Mouse (Mus musculus) kidney, postnatal 4 days (tissue): ENCODE measurements around the gene Camkk2.

Experiments used
- DNase-seq, 2 experiments: peaks; one replicate each; pipeline ENCODE4 v3.0.0; 2021; ENCODE audit warnings: mixed read lengths in 2 of 2

The Camkk2 gene

DNA sequence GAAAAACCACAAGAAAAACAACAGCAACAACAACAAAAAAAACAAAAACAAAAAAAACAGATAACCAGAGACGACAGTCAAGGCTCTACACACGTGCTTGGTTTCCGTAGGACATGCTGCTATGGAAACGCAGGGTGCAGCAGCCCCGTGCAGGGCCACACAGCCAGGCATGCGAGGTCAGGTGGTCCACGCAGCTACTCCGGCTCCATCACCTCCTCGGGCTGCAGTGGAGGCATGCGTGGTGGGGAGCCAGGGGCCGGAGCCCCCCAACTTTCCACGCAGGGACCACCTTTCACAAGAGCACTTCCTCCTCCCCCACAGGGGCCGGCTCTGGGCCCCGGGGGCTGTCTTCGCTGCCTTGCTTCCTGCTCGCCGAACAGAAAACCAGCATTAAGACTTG is 45.3 kb downstream of the Camkk2 start:
- DNase-seq = peak in 1 of 2 experiments; percentile 27

DNA sequence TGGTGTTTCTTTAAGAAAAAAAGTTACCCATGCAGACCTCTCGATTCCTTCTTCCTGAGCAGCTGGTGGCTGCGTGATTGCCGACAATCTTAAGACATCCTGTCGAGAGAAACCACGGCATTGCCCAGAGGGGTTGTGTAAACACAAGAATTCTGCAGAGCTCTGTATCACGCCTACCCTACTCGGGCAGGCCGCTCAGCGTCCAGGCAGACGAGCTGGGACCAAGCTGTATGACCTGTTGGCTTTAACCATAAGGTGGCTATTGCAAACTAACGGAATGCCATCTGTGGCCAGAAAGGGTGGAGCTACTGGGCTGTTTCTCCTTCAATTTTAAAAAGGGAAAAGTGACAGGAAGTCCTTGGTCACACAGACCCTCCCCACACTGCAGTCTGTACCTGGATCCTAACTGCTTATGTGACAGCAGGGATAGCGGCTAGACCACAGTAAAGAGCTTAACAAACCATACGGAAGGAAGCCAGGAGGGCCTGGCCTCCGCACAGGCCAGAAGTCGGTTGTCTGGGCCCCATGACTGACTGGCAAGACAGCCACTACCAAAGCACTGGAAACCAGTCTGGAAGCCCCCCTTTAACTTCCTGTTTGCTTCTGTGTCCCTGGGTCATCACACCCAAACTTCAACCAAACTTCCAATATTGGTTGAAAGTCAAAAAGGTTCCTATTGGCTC is 47.1 kb downstream of the Camkk2 start:
- DNase-seq = peak; percentile 49 to 63

DNA sequence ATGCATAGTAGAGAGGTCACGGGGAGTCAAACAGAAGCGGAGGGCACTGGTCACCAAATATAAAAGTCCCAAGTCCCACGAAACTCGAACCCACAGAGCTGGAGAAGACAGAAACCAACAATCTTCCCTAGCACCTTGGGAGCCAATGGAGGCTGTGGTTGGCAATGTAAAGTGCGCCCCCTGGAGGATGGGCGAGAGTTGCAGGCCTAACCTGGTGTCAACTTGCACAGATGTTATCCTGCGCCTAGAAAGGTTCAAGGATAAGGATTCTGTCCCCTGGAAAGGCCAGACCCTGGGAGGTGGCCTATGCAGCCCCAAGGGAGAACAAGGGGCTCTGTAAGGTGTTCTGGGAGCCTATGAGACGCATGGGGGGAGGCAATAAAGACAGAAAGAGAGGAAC is 47.9 kb downstream of the Camkk2 start:
- peak; percentile 74 to 78 for DNase-seq

DNA sequence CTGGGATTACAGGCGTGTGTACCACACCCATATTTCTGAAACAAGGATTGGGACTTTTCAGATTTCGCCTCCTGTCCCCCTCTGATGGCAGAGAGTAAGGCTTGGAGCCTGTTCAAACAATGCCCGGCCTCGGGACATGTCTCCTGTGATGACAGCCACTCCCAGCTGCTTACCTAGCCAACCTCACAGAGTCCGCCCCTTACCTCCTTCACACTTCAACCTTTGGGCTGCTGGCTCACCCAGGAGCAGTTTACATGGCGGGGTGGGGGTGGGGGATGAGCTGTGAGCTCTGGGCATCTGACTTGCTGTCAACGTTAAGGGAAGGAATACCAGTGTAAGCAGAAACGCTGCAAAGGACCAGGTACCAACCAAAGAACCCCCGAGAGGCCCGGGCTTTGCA is 48.4 kb downstream of the Camkk2 start:
- no peak for DNase-seq

DNA sequence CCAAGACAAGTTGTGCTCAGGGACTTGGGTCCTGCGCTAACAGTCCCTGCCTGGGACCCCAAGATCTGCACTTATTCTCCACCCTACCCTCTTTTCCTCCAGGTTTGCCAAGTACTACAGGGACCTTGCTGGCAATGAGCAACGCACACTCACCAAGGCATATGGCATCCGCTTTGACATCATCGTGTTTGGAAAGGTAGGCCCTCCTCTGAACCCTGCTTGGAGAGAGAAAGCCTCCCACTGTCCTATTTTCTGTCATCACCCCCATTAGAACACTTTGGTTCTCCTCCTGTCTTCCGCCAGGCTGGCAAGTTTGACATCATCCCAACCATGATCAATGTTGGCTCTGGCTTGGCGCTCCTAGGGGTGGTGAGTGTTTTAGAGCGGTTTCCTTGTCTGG is 52.1 kb downstream of the Camkk2 start:
- DNase-seq = no peak

DNA sequence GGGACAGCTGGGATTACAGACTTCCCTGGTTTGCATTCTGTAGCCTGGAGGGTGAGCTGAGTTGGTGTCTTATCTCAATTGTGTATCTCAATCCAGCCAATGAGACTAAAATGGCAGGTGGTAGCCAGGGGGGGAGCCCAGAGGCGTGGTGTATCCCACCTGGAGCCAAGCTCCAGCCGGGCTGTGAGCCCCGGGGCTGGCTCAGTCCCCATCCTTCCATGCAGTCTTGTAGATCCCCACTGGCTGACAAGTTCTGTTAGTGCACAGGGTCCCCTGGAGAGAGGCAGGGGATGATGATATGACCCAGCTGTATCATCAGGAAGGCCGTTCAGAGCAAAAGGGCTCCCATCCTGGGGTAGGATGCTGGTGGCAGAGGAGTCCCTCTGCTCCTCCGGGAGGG is 52.6 kb downstream of the Camkk2 start:
- DNase-seq = no peak

DNA sequence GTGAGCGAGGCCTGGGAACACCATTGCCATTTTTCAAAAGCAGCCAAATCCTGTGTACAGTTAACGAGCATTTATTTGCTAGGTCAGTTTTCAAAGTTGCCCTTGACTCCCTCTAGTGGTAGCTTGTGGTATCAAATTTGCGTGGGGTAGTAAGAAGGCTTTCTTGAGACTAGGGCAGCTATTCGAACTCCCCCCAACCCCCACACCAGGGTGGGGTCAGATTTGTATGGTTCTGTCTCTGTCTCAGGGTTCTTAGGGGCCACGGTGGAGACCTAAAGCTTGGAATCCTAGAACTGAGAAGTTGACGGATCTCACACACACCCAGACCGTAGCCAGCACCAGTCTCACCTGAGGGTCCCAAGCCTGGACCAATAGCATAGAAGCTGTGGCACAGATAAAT is 53.1 kb downstream of the Camkk2 start:
- peak; percentile 60 to 72 for DNase-seq

DNA sequence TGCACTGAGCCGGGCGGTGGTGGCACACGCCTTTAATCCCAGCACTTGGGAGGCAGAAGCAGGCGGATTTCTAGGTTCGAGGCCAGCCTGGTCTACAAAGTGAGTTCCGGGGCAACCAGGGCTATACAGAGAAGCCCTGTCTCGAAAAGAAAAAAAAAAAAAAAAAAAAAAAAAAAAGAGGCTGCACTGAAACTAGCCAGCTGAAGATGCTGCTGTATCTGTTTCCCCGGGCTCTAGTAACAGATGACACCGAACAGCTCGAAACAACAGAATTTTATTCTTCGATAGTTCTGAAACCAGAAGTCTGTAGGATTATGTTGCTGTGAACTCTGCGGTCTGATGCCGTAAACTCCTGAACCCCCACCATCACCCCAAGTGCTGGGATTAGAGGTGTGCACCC is 53.8 kb downstream of the Camkk2 start:
- no peak for DNase-seq

DNA sequence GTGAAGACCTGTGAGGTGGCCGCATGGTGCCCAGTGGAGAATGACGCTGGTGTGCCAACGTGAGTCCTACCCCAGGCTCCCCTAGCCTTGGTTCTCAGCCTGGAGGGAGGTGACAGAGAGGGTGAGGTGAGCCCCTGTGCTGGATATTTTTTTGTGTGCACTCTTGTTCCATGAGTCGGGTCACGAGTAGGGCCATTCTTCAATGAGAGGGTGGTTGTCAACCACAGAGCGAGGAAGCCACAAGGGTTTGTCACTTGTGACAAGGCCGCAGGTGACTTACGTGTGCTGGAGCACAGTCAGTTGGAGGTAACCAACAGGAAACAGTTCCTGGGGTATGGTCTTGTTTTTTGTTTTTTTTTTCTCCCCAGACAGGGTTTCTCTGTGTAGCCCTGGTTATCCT is 60.0 kb downstream of the Camkk2 start:
- no peak for DNase-seq

DNA sequence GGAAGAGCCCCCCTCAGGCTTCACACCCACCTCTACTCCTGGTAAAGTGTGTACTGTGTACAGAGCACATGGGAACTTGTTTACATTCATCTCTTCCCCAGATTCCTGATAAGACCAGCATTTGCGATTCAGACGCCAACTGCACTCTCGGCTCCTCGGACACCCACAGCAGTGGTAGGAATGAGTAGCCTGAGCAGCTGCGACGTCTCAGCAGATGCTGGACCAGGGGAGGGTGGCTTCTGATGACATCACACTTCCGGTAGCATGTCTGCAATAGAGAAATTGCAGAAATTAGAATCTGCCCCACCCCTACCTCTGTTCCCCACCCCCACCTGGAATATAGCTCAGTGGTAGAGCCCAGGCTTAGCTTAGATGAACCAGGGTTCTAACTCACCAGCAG is 60.8 kb downstream of the Camkk2 start:
- DNase-seq = peak; percentile 58 to 67

DNA sequence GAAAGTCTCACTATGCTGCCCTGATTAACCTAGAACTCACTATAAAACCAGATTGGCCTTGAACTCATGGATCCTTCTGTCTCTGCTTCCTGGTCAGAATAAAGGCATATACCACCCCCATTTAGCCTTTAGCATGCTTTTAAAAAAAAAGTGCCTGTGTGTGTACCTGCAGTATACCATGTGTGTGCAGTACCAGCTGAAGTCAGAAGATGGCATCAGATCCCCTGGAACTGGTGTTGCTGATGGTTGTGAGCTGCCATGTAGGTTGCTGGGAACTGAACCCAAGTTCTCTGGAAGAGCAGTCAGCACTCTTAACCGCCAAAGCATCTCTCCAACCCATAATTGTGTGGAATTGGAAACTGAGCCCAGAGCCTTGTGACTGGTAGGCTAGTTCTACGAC is 62.4 kb downstream of the Camkk2 start:
- DNase-seq = no peak

DNA sequence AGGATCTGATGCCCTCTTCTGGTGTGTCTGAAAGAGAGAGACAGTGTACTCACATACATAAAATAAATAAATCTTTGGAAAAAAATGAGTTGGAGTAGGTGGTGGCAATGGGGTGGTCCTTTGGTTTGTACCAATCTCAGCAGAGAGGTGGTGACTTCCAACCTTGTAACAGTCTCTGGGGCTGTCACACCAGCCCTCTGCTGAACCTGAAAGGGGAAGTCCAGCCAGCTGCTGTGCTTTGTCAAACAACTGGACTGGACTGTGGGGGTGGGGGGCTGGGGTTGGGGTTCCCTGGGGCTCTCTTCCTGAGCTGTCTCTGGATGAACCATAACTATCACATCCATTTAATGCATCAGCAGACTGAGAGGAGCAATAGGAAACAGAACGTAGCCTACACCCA is 63.5 kb downstream of the Camkk2 start:
- DNase-seq = no peak

DNA sequence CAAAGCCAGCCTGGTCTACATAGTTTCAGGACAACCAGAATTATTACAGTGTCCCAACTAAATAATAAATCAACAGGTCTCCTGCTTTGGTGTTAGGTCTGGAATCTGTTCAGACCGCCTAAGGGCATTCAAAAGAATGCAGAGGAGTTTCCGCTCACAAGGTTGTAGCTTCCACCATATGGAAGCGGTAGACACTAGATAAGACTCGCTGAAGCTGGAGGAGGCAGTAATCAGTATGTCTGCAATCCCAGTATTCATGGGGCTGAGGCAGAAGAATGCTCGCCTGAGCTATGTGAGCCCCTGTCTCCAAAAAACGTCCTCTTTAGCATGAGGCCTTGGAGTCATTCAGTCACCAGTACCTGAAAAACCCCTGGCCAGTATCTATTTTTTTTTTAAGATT is 70.4 kb downstream of the Camkk2 start:
- DNase-seq = no peak

DNA sequence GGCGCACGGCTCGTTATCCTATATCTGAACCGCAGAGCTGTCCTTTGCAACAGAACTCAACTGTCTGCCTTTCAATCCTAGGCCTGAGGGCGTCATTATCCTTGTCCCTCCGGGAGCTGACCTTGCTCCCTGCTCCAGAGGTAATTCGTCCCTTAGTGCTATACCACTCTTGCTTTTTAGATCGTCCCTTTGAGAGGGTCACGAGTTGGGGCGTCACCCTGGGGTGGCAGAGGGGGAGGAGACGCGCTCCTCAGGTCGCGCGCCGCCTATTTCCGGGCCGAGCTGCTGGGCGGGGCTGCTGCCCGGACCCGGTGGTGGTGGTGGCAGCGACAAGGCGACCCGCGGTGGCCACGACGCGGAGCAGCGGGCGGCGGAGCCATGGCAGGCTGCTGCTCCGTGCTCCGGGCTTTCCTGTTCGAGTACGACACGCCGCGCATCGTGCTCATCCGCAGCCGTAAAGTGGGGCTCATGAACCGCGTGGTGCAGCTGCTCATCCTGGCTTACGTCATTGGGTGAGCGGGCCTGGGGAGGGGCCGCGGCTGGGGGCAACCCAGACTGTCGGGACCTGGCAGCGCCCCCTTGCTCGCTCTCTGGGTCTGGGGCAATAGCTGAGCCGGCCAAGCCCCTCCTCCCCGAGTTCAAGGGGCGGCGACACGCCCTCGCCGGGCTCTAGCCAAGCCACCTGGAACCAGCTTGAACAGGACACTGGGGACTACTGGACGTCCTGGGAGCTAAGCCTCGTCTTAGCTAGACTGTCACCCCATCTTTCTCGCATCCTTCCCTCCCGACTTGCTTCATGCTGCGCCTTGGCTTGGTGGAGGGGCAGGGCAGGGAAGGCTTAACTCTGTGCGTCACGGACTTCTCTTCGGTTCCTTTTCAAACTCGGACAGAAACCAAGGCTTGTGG is 71.7 kb downstream of the Camkk2 start, which contains the start of gene P2rx4:
P2rx4 (plus strand) TSS at position 269 of the 906 bp plus-strand sequence.
- DNase-seq = peak; percentile 82 to 90

DNA sequence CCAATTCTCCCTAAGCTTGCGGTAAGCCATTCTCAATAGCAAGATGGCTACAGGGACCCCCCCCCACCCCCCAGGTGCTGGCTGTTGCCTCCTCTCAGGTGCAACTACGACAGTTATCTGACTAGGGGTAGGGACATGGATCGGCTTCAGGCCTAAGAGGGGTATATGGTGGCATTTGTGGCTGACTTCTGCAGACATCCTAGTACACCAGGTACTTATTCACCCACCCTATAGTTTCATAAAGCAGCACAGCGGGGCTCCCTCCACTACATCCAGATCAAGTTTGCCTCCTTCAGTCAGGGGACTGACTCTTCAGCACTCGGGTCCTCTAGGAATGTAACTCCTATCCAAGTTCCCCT is 72.3 kb downstream of the Camkk2 start:
- DNase-seq = no peak

DNA sequence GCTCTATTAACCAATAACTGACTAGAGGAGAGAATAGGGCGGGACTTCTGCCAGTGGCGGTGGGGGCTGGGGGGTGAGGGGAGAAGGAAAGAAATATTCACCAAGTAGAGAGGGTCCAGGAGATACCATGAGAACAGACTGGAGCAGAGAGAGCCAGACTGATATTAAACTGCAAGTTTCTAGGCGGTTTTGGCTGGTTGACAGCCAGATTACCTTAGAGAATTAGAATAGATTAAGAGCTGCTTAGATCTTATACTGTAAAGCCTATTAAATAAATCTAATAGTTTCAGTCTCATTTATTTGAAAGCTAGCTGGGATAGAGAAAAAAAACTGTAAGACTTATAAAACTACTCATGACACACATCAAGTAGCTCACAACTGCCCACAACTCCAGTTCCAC is 74.0 kb downstream of the Camkk2 start:
- no peak for DNase-seq

DNA sequence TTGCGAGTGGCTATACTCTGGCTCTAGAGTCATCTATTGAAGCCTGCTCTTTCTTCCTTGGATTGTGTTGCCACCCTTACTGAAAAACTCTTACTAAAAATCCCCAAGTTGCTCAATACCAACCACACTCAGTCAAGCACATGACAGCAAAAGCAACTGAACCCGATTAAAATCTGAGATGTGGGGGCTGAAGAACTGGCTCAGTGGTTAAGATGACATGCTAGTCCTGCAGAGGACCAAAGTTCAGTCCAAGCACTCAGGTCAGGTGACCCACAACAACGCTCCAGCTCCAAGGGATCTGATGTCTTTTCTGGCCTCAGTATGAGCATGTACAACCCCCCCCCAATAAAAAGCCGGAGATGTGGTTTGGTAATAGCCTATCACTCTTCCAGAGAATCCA is 74.6 kb downstream of the Camkk2 start:
- DNase-seq = no peak

DNA sequence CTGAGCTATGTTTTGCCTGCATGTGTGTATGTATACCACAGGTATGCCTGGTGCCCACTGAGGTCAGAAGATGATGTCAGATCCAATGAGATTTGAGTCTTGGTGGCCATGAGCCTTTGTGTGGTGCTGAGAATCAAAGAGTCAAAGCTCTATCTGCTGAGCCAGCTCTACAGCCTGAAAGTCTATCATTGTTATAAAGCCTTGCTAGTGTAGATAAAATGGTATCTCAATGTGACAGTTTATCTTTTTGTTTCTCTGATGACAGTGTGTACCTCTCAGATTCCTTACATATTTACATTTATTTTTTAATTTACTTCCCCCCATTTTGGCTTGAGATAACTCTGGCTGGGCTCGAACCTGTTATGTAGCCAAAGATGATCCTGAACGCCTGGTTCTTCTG is 75.6 kb downstream of the Camkk2 start:
- no peak for DNase-seq

DNA sequence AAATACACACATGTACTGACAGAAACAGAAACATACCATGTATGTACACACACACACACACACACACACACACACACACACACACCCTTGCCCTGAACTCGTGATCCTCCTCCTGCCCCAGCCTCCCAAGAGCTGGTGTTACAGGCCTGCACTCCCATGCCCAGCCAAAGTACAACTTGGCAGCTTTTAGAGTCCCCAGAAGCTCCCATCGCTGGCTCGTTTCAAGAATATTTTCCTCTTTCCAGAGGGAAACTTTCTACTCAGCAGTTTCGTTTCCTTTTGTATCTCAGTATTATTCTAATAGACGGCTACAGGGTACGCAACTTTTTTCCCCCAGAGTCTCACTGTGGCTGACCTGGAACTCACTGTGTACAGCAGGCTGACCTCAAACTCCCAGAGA is 77.1 kb downstream of the Camkk2 start:
- no peak for DNase-seq

DNA sequence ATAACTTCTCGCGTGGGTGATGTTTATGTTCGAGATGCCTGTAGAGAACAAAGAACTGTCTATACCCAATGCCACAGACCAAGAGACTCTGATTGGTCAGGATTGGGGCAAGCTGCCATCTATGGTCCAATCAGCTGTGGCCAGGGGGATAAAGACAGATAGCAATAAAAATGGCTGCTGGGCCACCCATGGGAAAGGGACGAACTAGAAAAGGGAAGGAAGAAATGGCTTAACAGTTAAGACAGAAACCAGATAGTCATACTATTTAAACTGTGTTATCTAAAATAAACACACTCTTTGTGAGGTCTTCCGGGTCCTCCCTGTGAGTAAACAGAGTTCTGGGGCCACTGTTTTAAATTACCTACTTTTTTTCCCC is 78.4 kb downstream of the Camkk2 start:
- DNase-seq = no peak

DNA sequence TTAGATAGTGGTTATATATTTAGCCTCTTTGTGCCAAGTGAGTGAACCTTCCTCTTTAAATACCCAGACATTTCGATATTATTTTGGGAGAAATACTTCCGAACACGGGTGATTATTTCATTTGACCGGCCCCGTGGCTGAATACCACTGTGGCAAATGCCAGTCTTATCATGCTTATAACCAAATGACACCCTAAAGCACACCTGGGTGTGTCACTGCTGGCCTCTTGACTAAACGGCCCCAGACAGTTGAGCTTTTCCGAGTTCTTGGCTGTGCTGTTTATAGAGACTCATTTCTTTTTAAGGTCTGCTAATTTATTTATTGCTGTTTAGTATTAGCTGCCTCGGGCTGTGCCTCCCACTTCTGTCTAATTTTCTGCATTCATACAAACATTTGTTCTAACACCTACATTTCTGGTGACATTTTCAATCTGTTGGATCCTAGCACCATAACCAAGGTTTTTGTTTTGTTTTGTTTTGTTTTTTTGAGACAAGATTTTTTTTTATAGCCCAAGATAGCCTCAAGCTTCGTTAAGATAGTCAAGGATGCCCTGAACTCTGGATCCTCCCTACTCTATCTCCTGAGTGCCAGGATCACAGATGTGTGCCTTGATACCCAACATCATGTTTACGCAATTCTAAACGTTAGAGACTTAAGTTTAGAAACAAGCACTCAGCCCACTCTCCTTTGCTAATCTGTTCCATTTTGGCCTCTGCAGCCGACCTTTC is 78.9 kb downstream of the Camkk2 start:
- no peak for DNase-seq

DNA sequence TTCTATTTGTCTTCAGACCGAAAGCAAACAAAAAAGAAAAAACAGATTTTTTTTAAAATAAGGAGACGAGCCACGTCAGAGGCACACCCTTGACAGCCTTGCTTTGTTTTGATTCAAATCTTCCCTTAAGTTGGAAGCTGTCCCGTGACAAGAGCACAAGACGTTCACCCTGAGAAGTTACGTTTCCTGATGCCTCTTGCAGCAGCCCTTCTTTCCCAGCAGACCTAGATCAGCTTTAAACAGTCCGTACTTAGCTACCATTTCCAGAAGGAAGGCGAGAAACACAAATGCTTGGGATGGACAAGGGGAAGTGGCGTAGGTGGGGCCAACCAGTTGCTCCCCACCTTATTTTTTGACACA is 80.5 kb downstream of the Camkk2 start:
- DNase-seq = no peak

DNA sequence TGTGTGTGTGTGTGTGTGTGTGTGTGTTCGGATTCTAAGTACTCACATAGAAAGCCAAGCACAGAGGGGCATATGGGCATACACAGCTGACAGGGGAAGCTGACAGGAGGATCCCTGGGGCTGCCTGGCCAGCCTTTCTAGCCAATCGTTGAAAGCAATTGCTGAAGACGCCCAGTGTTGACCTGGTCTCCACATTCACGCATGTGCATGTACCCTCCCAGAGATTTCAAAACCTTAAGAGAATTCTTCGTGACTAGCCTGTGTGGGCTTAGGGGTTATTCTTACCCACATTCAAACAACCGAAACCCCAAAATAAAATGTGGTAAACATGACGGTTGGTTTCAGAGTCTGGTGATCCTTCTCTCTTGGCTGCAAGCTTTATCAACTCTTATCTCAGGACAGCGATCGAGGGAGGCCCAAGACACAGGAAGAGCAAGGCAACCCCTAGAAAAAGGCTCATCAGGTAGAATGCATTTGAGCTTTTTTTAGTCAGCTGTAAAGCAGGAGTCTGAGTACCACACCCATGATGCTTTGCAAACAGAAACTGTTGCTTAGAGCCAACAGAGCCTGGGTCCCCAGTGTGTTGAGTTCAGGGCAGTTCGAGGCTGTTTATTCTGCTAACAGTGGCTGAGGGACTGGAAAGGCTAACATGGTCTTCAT is 81.0 kb downstream of the Camkk2 start:
- DNase-seq = no peak
